Mouse (Mus musculus) brain, embryonic 14.5 days (tissue): Measurements from ENCODE around the gene Fndc3b.

Experiments
- CTCF ChIP-seq: fragments of 200-500 bp; IDR thresholded peaks from 2 replicates; pipeline ENCODE4 v1.5.1; 2012; ENCODE audit warnings: inconsistent platforms, mild to moderate bottlenecking, moderate library complexity, borderline replicate concordance; ENCODE audit not compliant: insufficient read depth, insufficient read length; ENCODE audit errors: extremely low read depth
- POLR2A ChIP-seq: fragments of 200-500 bp; IDR thresholded peaks from 2 replicates; pipeline ENCODE4 v1.6.1; 2012; ENCODE audit warnings: mild to moderate bottlenecking, inconsistent platforms, borderline replicate concordance; ENCODE audit not compliant: poor library complexity, insufficient read depth, insufficient read length, severe bottlenecking; ENCODE audit errors: extremely low read depth

GRCm38 (mm10) chr3:27637046-27637661 is 74.0 kb downstream of the Fndc3b start:
- TF ChIP-seq CTCF, result no peak
- TF ChIP-seq POLR2A, result no peak
